Mouse (Mus musculus) frontal cortex, postnatal 36 days (tissue): Measurements from ENCODE around the gene Trim2.

Source experiments
- DNase-seq, 2 experiments: peaks; one replicate each; pipeline ENCODE4 v3.0.0; 2022; ENCODE audit warnings: low spot score in 2 of 2

Trim2 gene

GRCm38 (mm10) chr3:84154721-84155141 lies 151.9 kb downstream of the Trim2 start:
- no peak for DNase-seq

DNA sequence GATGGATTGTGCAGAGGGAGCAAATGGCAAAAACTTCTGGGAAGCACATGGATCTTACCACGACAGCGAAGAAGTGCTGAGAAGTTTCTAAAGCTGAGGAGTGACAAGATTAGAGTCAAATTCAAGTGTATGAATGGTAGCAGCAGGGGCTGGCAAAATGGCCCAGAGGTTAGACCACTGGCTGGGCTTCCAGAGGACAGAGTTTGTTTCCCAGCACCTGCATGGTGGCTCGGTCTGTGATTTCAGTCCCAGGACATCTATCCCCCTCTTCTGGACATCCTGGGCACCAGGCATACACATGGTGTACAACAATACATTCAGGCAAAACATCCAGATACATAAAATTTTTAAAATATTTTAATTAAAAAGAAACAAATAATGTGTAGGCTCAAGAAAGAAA lies 156.8 kb downstream of the Trim2 start:
- no peak for DNase-seq

GRCm38 (mm10) chr3:84140947-84141346 lies 165.7 kb downstream of the Trim2 start:
- no peak for DNase-seq

DNA sequence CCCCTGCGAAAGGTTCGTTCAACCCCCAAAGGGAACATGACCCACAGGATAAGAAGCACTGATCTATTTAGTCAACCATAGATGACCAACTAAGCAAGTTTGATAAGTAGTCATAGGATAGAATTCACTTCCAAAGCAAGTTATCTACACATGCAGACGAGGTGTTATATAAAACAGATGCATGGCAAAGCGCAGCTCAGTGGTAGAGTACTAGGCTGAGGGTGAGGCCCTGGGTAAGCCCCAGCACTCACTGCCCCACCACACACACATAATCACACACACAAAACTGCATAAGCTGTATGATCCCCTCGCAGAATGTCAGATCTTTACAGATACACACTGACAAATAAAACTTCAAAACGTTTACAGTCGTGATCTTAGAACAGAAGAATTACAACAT lies 170.2 kb downstream of the Trim2 start:
- no peak for DNase-seq

DNA sequence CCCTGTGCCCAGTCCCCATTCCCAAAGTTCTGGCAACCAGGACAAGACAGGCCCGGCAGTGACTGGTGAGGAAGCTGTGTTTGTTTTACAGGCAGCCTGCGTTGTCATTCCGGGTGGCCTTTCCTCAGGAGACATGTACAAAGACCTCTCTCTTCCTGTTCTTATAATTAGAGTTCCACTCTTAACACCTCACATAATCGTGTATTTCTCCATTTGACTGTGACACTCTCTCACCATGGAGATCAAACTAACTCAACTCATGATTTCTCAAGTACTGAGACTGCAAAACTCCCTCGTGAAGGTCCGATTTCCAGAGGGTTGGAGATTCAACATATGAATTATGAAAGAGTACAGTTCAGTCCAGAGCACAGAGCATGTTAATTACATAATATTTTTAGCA lies 170.7 kb downstream of the Trim2 start:
- DNase-seq = no peak

DNA sequence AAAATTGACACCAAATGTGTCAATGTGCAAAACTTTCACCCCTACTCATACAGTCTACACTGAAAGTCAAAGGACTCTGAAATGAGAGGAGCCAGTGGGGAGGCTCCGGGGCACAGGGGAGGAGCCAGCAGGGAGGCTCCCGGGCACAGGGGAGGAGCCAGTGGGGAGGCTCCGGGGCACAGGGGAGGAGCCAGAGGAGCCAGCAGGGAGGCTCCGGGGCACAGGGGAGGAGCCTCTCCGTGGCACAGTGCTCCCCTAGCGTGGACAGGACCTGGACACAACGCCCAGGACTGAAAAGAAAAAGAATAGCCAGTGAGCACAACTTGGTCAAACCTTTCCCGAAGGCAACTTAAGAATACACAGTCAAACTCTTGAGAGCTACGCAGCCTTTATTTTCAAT lies 171.3 kb downstream of the Trim2 start:
- no peak for DNase-seq

DNA sequence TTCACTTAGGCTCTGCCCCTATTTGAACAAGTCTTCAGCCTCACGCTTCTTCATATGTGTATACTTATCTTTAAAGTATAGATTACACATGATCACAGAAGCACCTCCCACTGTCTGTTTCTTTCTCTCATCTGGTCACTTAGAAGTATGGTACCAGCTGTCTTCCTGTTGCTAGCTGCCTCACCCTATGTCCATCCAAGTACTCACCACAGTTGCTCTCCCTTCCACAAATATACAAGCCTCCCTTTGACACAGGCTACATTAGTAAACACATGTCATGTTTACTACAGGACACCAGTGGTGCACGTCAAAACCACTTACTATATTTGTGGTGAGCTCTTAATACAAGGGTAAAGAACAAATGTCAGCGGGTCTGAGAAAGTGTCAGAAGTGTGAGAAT lies 175.3 kb downstream of the Trim2 start:
- DNase-seq = no peak

- DNase-seq = no peak
Measured at GRCm38 (mm10) chr3:84130776-84131175, 175.9 kb downstream of the Trim2 start.

GRCm38 (mm10) chr3:84128871-84129870 lies 177.5 kb downstream of the Trim2 start:
- no peak for DNase-seq

DNA sequence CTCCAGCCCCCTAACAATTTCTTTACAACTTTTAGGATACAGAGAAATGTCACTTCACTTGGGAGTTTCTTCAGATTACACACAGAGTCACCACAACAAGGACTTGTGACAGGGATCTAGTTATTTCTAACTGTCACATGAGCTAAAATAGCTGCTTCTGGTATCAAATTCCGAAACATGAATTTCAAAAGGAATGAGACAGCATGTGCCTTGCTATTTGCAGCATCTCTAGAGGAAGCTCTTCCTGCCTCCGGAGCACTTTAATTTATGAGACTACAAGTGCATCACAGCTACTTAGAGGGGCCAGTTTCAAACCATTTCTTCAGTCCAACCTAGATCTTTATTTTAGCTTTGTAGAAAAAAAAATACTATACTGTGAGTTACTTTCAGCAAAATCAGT lies 179.2 kb downstream of the Trim2 start:
- DNase-seq = peak in 1 of 2 experiments; percentile 10

DNA sequence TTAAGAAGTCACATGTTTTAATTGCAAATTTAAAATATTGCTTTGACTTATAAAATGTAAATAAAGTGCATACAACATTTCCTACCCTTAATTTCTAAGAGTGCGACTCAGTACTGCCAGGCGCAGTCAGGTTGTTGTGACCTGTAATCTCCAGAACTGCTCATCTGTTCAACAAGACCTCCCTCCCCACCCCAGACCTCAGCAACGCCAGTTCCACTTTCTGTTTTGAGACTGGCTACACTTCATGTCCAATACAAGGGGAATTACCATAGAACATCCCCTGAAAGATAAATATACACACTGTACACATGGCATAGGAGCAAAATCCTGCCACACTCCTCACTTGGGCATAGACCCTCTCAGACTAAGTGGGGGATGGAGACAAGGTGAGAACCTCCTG lies 180.0 kb downstream of the Trim2 start:
- DNase-seq = no peak

GRCm38 (mm10) chr3:84125704-84126289 lies 180.9 kb downstream of the Trim2 start:
- no peak for DNase-seq

DNA sequence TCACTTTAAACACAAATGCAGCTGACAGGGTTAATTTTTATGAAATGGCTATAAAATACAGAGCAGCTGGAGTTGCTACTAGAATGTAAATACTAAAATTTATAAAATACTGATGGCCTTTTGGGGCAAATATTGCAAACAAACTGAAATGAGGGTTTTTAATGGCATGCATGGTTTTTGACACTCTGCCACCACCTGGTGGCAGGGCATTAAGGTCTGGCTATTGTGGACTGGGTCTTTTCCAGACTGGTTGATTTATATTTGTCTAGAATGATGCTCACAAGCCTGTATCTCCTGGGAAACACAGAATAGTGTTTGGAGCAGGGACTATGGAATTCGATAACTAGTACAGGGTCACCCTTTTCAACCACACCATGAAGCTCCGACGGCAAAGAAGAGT lies 183.2 kb downstream of the Trim2 start:
- peak in 1 of 2 experiments; percentile 35 for DNase-seq

DNA sequence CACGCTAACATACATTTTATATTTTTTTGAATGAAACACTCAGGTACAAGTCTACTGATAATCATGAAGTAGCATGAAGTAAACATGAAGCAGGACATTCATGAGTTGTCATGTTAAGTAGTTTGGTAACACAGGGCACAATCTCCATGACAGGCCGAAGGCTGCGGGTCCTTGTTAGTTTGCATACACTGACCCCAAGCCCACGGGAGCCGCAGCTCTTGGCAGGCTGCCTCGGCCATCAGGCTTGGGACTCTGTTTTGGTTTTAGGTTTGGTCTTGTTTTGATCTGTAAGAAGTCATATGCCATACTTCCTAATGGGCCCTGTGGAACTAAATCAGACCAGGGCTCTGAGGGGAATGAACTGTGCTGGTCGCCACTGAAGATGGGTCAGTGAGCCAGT lies 188.0 kb downstream of the Trim2 start:
- no peak for DNase-seq

DNA sequence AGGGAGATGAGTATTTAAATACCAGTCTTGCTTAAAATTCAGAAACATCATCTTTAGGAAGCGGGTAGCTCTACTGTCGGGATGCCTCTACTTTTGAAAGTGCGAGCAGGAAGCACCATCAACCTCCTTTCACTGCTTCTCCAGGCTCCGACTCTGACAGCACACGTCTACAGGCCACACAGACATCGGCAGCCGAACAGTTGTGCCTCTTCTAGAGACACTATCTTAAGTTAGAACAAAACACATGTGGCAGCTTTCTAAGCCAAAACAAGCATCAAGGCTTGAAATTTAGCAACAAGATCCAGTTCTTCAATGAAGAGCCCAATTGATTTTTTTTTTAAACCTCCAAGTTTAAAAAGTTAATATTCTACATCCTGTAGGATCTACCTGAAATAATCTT lies 188.5 kb downstream of the Trim2 start:
- no peak for DNase-seq
